Mouse (Mus musculus): ENCODE measurements around the gene Qtrt2.

GRCm38 (mm10) chr16:43958038-43958437, 31.4 kb upstream of the Qtrt2 start:
- no peak for TF ChIP-seq CTCF (IDR thresholded peaks at IDR 0.05)
- no peak for TF ChIP-seq EP300 (IDR thresholded peaks at IDR 0.05)
